Mouse (Mus musculus) frontal cortex, postnatal 14 days (tissue): ENCODE measurements at regions not wholly inside any gene's neighbourhood (a gene's known extent, or its start where the extent isn't known, plus 50 kb on each side); places are given as distances from the start of the nearest gene placed in this dataset.

Source experiments
- DNase-seq, 2 experiments: peaks; one replicate each; pipeline ENCODE4 v3.0.0; 2022; ENCODE audit warnings: low spot score in 2 of 2

GRCm38 (mm10) chr11:30372924-30373323 is 98.7 kb downstream of the 4930505A04Rik start:
- no peak for DNase-seq

GRCm38 (mm10) chr11:30371963-30372362 is 99.7 kb downstream of the 4930505A04Rik start:
- no peak for DNase-seq

GRCm38 (mm10) chr11:30369601-30370240 is 101.7 kb upstream of the Sptbn1 start:
- no peak for DNase-seq

- DNase-seq = peak; percentile 8 to 52
Measured at GRCm38 (mm10) chr11:30367373-30368225, 99.6 kb upstream of the Sptbn1 start.

GRCm38 (mm10) chr11:30366491-30366890 is 98.5 kb upstream of the Sptbn1 start:
- DNase-seq = no peak

- DNase-seq = no peak
Measured at GRCm38 (mm10) chr11:30364993-30365392, 97.0 kb upstream of the Sptbn1 start.

- DNase-seq = no peak
Measured at GRCm38 (mm10) chr11:30364591-30364990, 96.6 kb upstream of the Sptbn1 start.

- DNase-seq = no peak
Measured at GRCm38 (mm10) chr11:30358196-30358595, 90.2 kb upstream of the Sptbn1 start.

GRCm38 (mm10) chr11:30355356-30355755 is 87.4 kb upstream of the Sptbn1 start:
- DNase-seq = no peak

GRCm38 (mm10) chr11:30326371-30326770 is 58.4 kb upstream of the Sptbn1 start:
- DNase-seq = no peak
